In genomic region chr17:56688045-56688444, GRCm38 (mm10) we compare ENCODE assay signal across 21 mouse cellular contexts. TPM values are rescaled to one million over a fixed set of nuclear protein-coding genes. Genes with fewer than 3 reads are reported as not detected.
DNase-seq lines count a peak whose midpoint lies in the region; ATAC-seq and TF ChIP-seq lines count a peak whose summit lies in the region.
"Had no signal": no experiment of that assay in that cellular context is flagged by ENCODE, and none has a peak within 500 bp of the region (broad histone marks: within the 10 kb centered on the region; RNA-seq: fewer than 3 reads in every experiment).

No protein-coding gene starts in this region.

- intact Hi-C loops in heart, postnatal 25 days (cut with DNase I): no loop called here

- H3K9me3 ChIP-seq in heart, embryonic 11.5 days (replicated peaks; ENCODE audit: control insufficient read depth, low read length): no peaks in the 10 kb centered on the region
- H3K9me3 ChIP-seq in liver, postnatal 0 days (ENCODE audit: low read length): no peaks in the 10 kb centered on the region
- H3K9me3 ChIP-seq: heart, embryonic 15.5 days; hindbrain, embryonic 13.5 days; megakaryocyte, embryonic 14.5 days; midbrain, embryonic 15.5 days had no signal

- no peak for DNase-seq in heart, postnatal 25 days (ENCODE audit: low spot score)
- DNase-seq in MEL-GATA-1-ER (ENCODE audit: extremely low read depth, low read depth) (peak; percentile 59), liver (peak; percentile 74)
- DNase-seq in liver, postnatal 0 days: no peak
- DNase-seq in testis, postnatal 14 days (ENCODE audit: low spot score): no peak
- DNase-seq in cerebellum, postnatal 36 days: no peak
- DNase-seq in urinary bladder, adult 18-20 months (ENCODE audit: low spot score in 2 of 2): no peak
- DNase-seq: adrenal gland, postnatal 36 days; cerebellum, adult 8-10 months; gastrocnemius, adult 2 months; kidney, adult 8-10 months; kidney, postnatal 25 days; left cerebral cortex, postnatal 4 days; lung, postnatal 14 days; thymus, postnatal 25 days had no signal

- peak; percentile 98 for TF ChIP-seq EP300 in liver, postnatal 0 days (IDR thresholded peaks at IDR 0.05; ENCODE audit: low read depth)

- no peak overlapping the region for H3K9ac ChIP-seq in heart, embryonic 11.5 days (ENCODE audit: low read depth, low read length)
- H3K9ac ChIP-seq in liver, postnatal 0 days (replicated peaks): no peak overlapping the region
- H3K9ac ChIP-seq: heart, embryonic 15.5 days; hindbrain, embryonic 13.5 days; midbrain, embryonic 15.5 days had no signal

- no peak for TF ChIP-seq CTCF in liver, postnatal 0 days (IDR thresholded peaks at IDR 0.05; ENCODE audit: low read depth)

- no peaks in the 10 kb centered on the region for H3K27me3 ChIP-seq in heart, embryonic 11.5 days (ENCODE audit: control insufficient read depth, insufficient read depth, low read length)
- H3K27me3 ChIP-seq in liver, postnatal 0 days (ENCODE audit: insufficient read depth, low read length): no peaks in the 10 kb centered on the region
- H3K27me3 ChIP-seq: heart, embryonic 15.5 days; hindbrain, embryonic 13.5 days; megakaryocyte, embryonic 14.5 days; midbrain, embryonic 15.5 days had no signal

- H3K4me2 ChIP-seq in heart, embryonic 11.5 days: 0 out of 2 replicates have a peak overlapping the region, but pooled peaks have one; percentile 3
- no peak overlapping the region for H3K4me2 ChIP-seq in liver, postnatal 0 days (ENCODE audit: low read depth, low read length)
- H3K4me2 ChIP-seq: heart, embryonic 15.5 days; hindbrain, embryonic 13.5 days; midbrain, embryonic 15.5 days had no signal

- H3K27ac ChIP-seq in heart, embryonic 11.5 days (ENCODE audit: low read depth, low read length): peak overlapping the region; percentile 54
- H3K27ac ChIP-seq in liver, postnatal 0 days (ENCODE audit: low read depth): peak overlapping the region; percentile 55
- H3K27ac ChIP-seq: gastrocnemius, adult 2 months; heart, embryonic 15.5 days; hindbrain, embryonic 13.5 days; midbrain, embryonic 15.5 days had no signal

- no peak overlapping the region for H3K4me3 ChIP-seq in heart, embryonic 11.5 days (ENCODE audit: low read depth, low read length)
- no peak overlapping the region for H3K4me3 ChIP-seq in liver, postnatal 0 days (ENCODE audit: low read depth, low read length)
- H3K4me3 ChIP-seq: gastrocnemius, adult 2 months; heart, embryonic 15.5 days; hindbrain, embryonic 13.5 days; megakaryocyte, embryonic 14.5 days; midbrain, embryonic 15.5 days; myocyte had no signal

- ATAC-seq in heart, embryonic 11.5 days (replicated peaks; ENCODE audit: insufficient number of reproducible peaks, low FRiP score, low TSS enrichment): no peak; the same call in 1 of the 2 replicates
- peak; percentile 87 for ATAC-seq in liver, postnatal 0 days
- ATAC-seq: midbrain, embryonic 15.5 days had no signal

- H3K4me1 ChIP-seq in heart, embryonic 11.5 days (ENCODE audit: control insufficient read depth, insufficient read depth, low read length): peaks cover 15% of the 10 kb centered on the region
- H3K4me1 ChIP-seq in liver, postnatal 0 days (ENCODE audit: insufficient read depth): peaks cover 11% of the 10 kb centered on the region

- H3K36me3 ChIP-seq in heart, embryonic 11.5 days (ENCODE audit: control insufficient read depth, insufficient read depth, low read length): peaks cover 20% of the 10 kb centered on the region
- H3K36me3 ChIP-seq in liver, postnatal 0 days (replicated peaks; ENCODE audit: insufficient read depth, low read length): peaks cover 63% of the 10 kb centered on the region

RNA-seq across cellular contexts. Expression of gene Ranbp3, which starts 15.0 kb away (rescaled TPM):
- polyA plus RNA-seq in heart, embryonic 11.5 days (2014; fragmentation: Nextera tagmentation; extraction: Ambion mirVana): 65.9 and 66.2 TPM in 2 replicates
- 10 to 100 TPM; 35.7 to 37.5 TPM for total RNA-seq in heart, postnatal 25 days (2021)
- polyA plus RNA-seq in liver, postnatal 0 days (2015; fragmentation: Nextera tagmentation; extraction: Ambion mirVana): 19.6 and 21.8 TPM in 2 replicates

RNA-seq across cellular contexts. Expression of gene Ndufa11, which starts 29.5 kb away (rescaled TPM):
- 651 and 677 TPM in 2 replicates for polyA plus RNA-seq in heart, embryonic 11.5 days (2014; fragmentation: Nextera tagmentation; extraction: Ambion mirVana)
- total RNA-seq in heart, postnatal 25 days (2021): 100 to 1,000 TPM; 913 to 934 TPM
- 281 and 298 TPM in 2 replicates for polyA plus RNA-seq in liver, postnatal 0 days (2015; fragmentation: Nextera tagmentation; extraction: Ambion mirVana)

RNA-seq across cellular contexts. Expression of gene Vmac, which starts 29.8 kb away (rescaled TPM):
- 11.9 and 13.4 TPM in 2 replicates for polyA plus RNA-seq in heart, embryonic 11.5 days (2014; fragmentation: Nextera tagmentation; extraction: Ambion mirVana)
- 1 to 10 TPM; 5.0 to 5.2 TPM for total RNA-seq in heart, postnatal 25 days (2021)
- polyA plus RNA-seq in liver, postnatal 0 days (2015; fragmentation: Nextera tagmentation; extraction: Ambion mirVana): 3.3 and 4.1 TPM in 2 replicates

Comparison
In these comparisons a context has a peak if more than half of its experiments do, and no peak if none do; other contexts are left out.
1. DNase-seq: peak in MEL-GATA-1-ER (single experiment) and liver (single experiment); none in heart, postnatal 25 days (single experiment), liver, postnatal 0 days (single experiment), testis, postnatal 14 days (single experiment), cerebellum, postnatal 36 days (0 of 2) and urinary bladder, adult 18-20 months (0 of 2).